Mouse (Mus musculus) stomach, embryonic 16.5 days (tissue): ENCODE measurements around the gene Scnn1b. TPM values are rescaled to one million over a fixed set of nuclear protein-coding genes. Genes with fewer than 3 reads are reported as not detected.
A peak's percentile ranks its signal among the peaks of the same experiment; 100 is the strongest.

ENCODE experiments used
- ATAC-seq: fragments of 200-750 bp; cut with Nextera tagmentation; 2 replicates; pipeline ENCODE4 v1.8.0; 2017; ENCODE audit warnings: moderate number of reproducible peaks, moderate TSS enrichment; ENCODE audit not compliant: insufficient read depth, low FRiP score
- H3K27ac ChIP-seq: fragments of 300-500 bp; sonication (generic); 2 replicates; pipeline ENCODE4 v1.5.1; 2014; ENCODE audit warnings: low read length
- H3K27me3 ChIP-seq: fragments of 300-500 bp; sonication (generic); 2 replicates; pipeline ENCODE4 v1.6.1; 2014; ENCODE audit warnings: low read length, control low read depth, mixed read lengths; ENCODE audit not compliant: control insufficient read depth, insufficient read depth
- H3K36me3 ChIP-seq: fragments of 300-500 bp; sonication (generic); 2 replicates; pipeline ENCODE4 v1.6.1; 2014; ENCODE audit warnings: low read length; ENCODE audit not compliant: control insufficient read depth, insufficient read depth
- H3K4me1 ChIP-seq: fragments of 300-500 bp; sonication (generic); 2 replicates; pipeline ENCODE4 v1.6.1; 2014; ENCODE audit warnings: low read length, control low read depth, mixed read lengths; ENCODE audit not compliant: control insufficient read depth, insufficient read depth
- H3K4me2 ChIP-seq: fragments of 300-500 bp; sonication (generic); 2 replicates; pipeline ENCODE4 v1.6.1; 2014; ENCODE audit warnings: low read depth, low read length, mixed read lengths
- H3K4me3 ChIP-seq: fragments of 300-500 bp; sonication (generic); replicated peaks from 2 replicates; pipeline ENCODE4 v1.5.1; 2014; ENCODE audit warnings: mild to moderate bottlenecking, low read length
- H3K9ac ChIP-seq: fragments of 300-500 bp; sonication (generic); 2 replicates; pipeline ENCODE4 v1.6.1; 2014; ENCODE audit warnings: low read length
- H3K9me3 ChIP-seq: fragments of 300-500 bp; sonication (generic); replicated peaks from 2 replicates; pipeline ENCODE4 v1.6.1; 2016; ENCODE audit warnings: low read length, control low read depth; ENCODE audit not compliant: control insufficient read depth
- WGBS: fragments of 180-500 bp; shearing (Covaris S2); extraction: QIAGEN DNeasy Blood & Tissue Kit; methylation state at CpG from one replicate; pipeline ENCODE4 v1.1.7; 2014; 5-methylcytosine and 5-hydroxymethylcytosine counted together
- polyA plus RNA-seq: library from polyadenylated mRNA; unstranded; fragments of >200 nt; fragmentation: Nextera tagmentation; extraction: Ambion mirVana; gene quantifications from 2 replicates; pipeline ENCODE4 v1.2.1, GENCODE M21; 2015

Gene Scnn1b
- polyA plus RNA-seq, 1 experiment from 2014 or later, result 0.81 TPM

DNA sequence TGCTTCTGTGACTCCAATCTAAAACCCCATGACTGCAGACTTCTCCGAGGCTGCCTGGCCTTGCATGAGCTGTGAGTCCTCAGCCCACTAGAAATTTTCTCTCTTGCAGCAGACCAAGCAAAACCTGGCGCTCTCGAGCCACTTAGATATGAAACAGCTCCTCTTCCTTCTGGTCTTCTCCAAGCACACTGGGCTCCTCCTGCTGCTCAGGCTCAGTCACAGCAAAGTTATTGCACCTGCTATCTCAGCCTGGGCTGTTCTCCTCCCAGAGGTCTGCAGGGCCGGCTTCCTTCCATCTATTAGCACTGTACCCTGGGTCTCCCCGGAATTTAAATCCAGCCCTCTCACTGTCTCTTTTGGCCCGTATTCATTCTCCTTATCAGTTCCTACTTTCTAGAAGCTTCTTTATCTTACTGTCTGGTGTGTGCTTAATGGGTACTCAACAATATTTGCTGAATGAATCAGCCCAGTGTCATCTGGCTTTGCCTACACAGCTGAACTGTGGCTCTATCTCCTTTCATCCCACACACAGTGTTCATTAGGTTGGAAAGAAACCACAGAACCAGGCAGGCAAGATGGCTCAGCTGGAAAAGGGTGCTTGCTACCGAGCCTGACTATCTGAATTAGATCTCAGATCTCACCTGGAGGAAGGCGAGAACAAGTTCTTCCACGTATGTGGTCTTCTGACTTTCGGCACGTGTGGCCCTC lies 7.5 kb upstream of the Scnn1b start:
- H3K36me3 ChIP-seq, result no peaks in the 10 kb centered on the region
- no peaks in the 10 kb centered on the region for H3K4me1 ChIP-seq
- no peak overlapping the region for H3K9ac ChIP-seq
- no peaks in the 10 kb centered on the region for H3K9me3 ChIP-seq
- no peak overlapping the region for H3K4me3 ChIP-seq
- H3K27me3 ChIP-seq, result no peaks in the 10 kb centered on the region
- WGBS, result 77% methylated on average over 11 of the region's 11 CpGs
- no peak overlapping the region for H3K4me2 ChIP-seq
- H3K27ac ChIP-seq, result no peak overlapping the region
- ATAC-seq, result no peak

DNA sequence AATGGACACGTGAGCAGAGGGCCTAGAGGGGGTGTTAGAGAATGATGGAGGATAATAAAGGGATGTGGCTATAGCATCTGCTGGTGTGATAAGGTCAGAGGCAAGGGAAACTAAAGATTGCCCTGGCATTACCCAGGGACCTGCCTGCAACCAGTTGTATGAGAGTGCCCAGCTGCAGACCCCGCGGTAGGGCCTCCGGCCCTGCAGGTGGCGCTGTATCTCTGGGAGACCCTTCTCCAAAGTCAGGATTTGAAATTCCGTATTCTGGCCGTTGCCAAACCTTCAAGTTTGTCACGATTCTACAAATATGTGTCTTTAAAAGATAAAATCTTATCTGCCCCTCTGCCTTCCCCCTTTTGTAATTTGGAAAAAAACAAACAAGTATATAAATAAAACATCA lies 5.9 kb upstream of the Scnn1b start:
- no peak for ATAC-seq
- Histone ChIP-seq H3K4me2 (no peak overlapping the region), H3K27me3 (peaks cover 2% of the 10 kb centered on the region; the same call in 1 of the 2 replicates), H3K27ac (no peak overlapping the region), H3K36me3 (no peaks in the 10 kb centered on the region), H3K9me3 (no peaks in the 10 kb centered on the region), H3K9ac (no peak overlapping the region), H3K4me3 (no peak overlapping the region), H3K4me1 (no peaks in the 10 kb centered on the region)
- WGBS, result 75% methylated on average over 8 of the region's 8 CpGs

DNA sequence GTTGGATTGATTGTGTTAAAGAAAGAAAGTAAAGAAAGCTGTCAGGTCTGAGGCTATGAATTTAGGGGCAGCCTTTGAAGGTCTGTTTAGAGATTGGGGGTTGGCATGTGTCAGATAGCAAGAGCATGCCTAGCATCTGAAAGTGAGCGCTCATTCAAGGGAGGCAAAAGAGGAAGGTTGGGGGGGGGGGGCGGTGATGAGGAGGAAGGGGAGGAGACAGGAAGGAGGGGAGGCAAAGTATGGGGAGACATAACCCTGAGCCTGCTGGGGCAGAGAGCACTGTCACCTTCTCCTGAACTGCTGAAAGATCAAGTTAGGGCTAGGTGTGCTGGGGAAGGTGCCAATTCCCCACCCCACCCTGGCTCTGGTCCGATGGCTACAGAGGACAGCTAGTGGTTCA lies 6.8 kb downstream of the Scnn1b start:
- Histone ChIP-seq H3K27me3 (no peaks in the 10 kb centered on the region), H3K4me1 (no peaks in the 10 kb centered on the region), H3K4me2 (no peak overlapping the region), H3K9ac (no peak overlapping the region), H3K27ac (peak overlapping the region; percentile 32; the same call in 1 of the 2 replicates), H3K36me3 (no peaks in the 10 kb centered on the region), H3K4me3 (no peak overlapping the region), H3K9me3 (no peaks in the 10 kb centered on the region)
- no peak for ATAC-seq
- 66% methylated on average over 2 of the region's 3 CpGs for WGBS

DNA sequence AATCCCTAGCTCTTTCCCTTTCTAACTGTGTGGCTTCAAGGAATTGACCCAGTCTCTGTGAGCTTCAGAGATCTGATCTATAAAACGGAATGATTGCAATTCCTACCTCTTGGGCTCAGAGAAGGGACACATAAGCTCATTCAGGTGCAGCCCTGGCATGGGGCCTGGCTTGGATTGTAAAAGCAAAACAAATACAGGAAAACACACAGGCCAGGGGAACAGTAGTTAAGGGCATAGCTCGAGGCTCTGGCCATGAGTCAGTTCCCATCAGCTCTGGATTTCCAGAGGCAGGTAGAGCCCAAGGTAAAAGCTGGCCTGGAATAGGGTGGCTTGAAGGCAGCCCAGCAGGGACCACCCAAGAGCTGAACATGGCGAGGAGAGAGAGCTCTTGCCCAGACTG lies 9.2 kb downstream of the Scnn1b start:
- H3K9me3 ChIP-seq, result no peaks in the 10 kb centered on the region
- H3K36me3 ChIP-seq, result no peaks in the 10 kb centered on the region
- no peak overlapping the region for H3K4me2 ChIP-seq
- 41% methylated on average over 3 of the region's 3 CpGs for WGBS
- no peak overlapping the region for H3K4me3 ChIP-seq
- no peaks in the 10 kb centered on the region for H3K27me3 ChIP-seq
- ATAC-seq, result no peak
- no peak overlapping the region for H3K9ac ChIP-seq
- no peak overlapping the region for H3K27ac ChIP-seq
- no peaks in the 10 kb centered on the region for H3K4me1 ChIP-seq

DNA sequence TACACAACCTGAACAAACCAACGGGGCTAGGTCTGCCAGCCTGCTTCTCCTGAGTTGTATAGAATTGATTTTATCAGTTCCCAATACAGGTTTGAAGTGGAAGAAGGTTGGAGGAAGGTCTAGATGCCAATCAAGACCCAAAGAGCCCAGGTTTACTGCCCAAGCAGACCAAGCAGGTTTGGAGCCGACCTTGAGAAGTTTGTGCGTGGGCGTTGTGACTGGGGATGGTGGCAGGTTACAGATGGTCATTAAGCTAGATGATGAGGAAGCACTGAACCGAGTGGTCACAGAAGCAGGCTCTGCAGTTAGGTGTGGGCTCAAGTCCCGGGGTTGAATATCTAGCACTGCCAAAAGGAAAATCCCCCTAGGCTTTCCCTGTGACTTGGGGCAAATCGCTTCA lies 9.9 kb downstream of the Scnn1b start:
- Histone ChIP-seq H3K27ac (no peak overlapping the region), H3K36me3 (no peaks in the 10 kb centered on the region), H3K4me3 (no peak overlapping the region), H3K4me2 (no peak overlapping the region), H3K27me3 (no peaks in the 10 kb centered on the region), H3K9me3 (no peaks in the 10 kb centered on the region), H3K4me1 (no peaks in the 10 kb centered on the region), H3K9ac (no peak overlapping the region)
- no peak for ATAC-seq
- WGBS, result 79% methylated on average over 7 of the region's 7 CpGs

DNA sequence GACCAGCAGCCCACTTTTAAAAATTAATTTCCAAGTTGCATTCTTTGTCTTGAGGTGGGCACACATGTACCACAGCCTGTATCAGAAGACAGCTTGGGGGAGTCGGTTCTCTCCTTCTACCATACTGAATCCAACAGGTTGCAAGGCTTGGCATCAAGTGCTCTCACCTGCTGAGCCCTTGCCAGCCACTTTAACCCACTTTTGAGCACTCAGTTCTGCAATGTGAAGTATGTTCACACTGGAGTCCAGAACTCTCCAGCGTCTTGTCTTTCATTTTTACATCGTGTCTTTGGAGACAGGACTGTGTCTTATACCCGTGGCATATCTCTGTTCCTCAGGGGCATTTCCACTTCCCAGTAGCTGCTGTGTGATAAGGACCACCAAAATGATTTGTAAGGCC lies 15.4 kb downstream of the Scnn1b start:
- no peaks in the 10 kb centered on the region for H3K36me3 ChIP-seq
- no peak for ATAC-seq
- no peak overlapping the region for H3K4me2 ChIP-seq
- no peaks in the 10 kb centered on the region for H3K27me3 ChIP-seq
- no peak overlapping the region for H3K9ac ChIP-seq
- no peaks in the 10 kb centered on the region for H3K9me3 ChIP-seq
- H3K4me1 ChIP-seq, result no peaks in the 10 kb centered on the region
- H3K4me3 ChIP-seq, result no peak overlapping the region
- WGBS, result 82% methylated on average over 4 of the region's 4 CpGs
- no peak overlapping the region for H3K27ac ChIP-seq

DNA sequence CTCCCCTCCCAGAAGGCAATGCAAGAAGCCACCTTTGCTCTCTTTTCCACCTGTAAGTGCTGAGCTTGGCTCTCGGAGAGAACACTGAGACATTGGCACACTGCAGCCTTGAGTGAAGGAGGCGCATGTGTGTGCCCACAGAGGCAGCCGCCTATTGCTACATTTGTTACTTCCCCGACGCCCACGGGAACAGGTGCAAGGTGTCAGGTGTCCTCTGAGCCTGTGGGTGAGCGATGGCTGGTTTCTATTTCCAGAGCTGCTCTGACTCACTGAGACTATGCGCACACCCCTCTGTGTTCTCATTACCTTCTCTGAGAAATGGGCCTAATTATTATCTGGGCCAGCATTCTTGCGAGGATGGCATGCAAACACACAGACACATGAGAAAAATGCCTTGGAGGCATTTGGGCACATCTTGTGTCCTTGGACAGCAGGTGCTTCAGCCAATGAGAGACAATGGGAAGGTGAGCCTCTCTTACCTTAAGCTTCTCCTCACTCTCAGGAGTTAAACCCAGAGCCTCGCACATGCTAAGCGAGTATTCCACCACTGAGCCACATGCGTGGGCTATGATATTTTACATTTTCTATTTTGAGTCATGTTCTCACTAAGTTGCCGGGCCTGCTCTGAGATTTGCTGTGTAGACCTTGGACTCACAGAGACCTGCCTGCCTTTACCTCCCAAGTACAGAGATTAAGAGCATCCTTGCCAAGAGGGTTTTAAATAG lies 26.0 kb downstream of the Scnn1b start:
- Histone ChIP-seq H3K27ac (no peak overlapping the region), H3K4me3 (no peak overlapping the region), H3K36me3 (no peaks in the 10 kb centered on the region), H3K27me3 (no peaks in the 10 kb centered on the region), H3K4me2 (no peak overlapping the region), H3K9ac (no peak overlapping the region), H3K4me1 (no peaks in the 10 kb centered on the region), H3K9me3 (no peaks in the 10 kb centered on the region)
- ATAC-seq, result no peak
- 88% methylated on average over 13 of the region's 13 CpGs for WGBS

DNA sequence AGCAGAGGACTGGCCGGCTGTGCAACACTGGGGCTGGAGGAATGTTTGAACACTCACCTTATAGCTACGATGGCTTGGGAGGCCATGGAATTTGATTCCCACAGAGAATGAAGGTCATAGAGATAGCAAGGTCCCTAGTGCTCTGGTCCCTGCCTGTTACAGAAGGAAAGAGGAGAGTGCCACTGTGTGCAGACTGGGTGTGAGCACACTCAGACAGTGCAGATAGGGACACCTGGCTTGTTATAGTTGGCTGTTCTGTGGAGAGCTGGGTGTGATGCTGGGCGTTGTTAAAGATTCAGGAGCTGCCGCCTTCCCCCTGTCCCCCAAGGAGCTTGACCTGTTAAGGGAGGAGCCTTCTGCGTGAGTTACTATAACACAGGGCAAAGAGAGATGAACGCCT lies 31.9 kb downstream of the Scnn1b start:
- ATAC-seq, result no peak
- H3K4me1 ChIP-seq, result no peaks in the 10 kb centered on the region

DNA sequence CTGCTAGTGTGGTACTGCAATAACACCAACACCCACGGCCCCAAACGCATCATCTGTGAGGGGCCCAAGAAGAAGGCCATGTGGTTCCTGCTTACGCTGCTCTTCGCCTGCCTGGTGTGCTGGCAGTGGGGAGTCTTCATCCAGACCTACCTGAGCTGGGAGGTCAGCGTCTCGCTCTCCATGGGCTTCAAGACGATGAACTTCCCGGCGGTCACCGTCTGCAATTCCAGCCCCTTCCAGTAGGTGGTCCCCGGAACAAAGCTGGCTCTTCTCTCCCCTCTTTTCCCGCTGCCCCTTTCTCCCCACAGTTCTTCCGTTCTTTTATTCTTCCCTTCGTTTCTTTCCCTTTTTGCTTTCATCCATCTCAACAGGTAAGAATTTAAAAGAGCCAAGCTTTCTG lies 34.5 kb downstream of the Scnn1b start:
- H3K4me1 ChIP-seq, result no peaks in the 10 kb centered on the region; the same call in 1 of the 2 replicates
- H3K36me3 ChIP-seq, result no peaks in the 10 kb centered on the region
- 8% methylated on average over 14 of the region's 14 CpGs for WGBS
- H3K9me3 ChIP-seq, result no peaks in the 10 kb centered on the region
- no peak overlapping the region for H3K4me3 ChIP-seq
- no peak overlapping the region for H3K27ac ChIP-seq
- H3K27me3 ChIP-seq, result no peaks in the 10 kb centered on the region; the same call in 1 of the 2 replicates
- no peak overlapping the region for H3K9ac ChIP-seq
- peak overlapping the region; percentile 25; the same call in 1 of the 2 replicates for H3K4me2 ChIP-seq
- ATAC-seq, result no peak

More for the DNA sequence above, 31.9 kb downstream of the Scnn1b start:
- Histone ChIP-seq H3K4me2 (no peak overlapping the region), H3K27ac (no peak overlapping the region), H3K27me3 (no peaks in the 10 kb centered on the region; the same call in 1 of the 2 replicates), H3K9ac (no peak overlapping the region), H3K9me3 (no peaks in the 10 kb centered on the region), H3K36me3 (no peaks in the 10 kb centered on the region), H3K4me3 (no peak overlapping the region)
- 40% methylated on average over 6 of the region's 6 CpGs for WGBS
